Mouse (Mus musculus): ENCODE data around the gene Batf2. TPM values are rescaled to one million over a fixed set of nuclear protein-coding genes. Genes with fewer than 3 reads are reported as not detected.

Gene Batf2
- total and polyA plus RNA-seq, 3 experiments: not detected

DNA sequence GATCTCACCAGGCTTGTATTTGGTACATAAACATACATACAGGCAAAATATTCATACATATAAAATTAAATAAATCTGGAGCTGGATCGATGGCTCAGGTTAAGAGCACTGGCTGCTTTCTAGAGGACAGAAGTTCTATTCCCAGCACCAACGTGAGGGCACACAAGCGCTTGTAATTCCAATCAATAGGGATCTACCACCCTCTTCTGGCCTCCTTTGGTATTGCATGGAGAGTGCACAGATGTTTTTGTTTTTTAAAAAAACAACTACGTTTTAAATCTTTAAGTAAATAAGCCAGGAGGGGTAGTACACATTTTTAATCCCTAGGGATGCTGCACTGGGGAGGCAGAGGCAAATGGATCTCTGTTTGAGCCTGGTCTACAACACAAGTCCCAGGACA is 14.5 kb upstream of the Batf2 start:
- dilution Hi-C loops (cut with MboI; ENCODE audit: extremely low pct_ligation_motif_present, extremely low pct_unique_long_range_greater_than_20kb, low sequenced_read_pairs): no loop called here
- H3K4me3 ChIP-seq (replicated peaks in 1 of 3; ENCODE audit: low read depth in 2 of 3, low read length in 2 of 3, poor library complexity in 1 of 3): no peak overlapping the region
- DNase-seq (ENCODE audit: extremely low read depth): peak; percentile 68

DNA sequence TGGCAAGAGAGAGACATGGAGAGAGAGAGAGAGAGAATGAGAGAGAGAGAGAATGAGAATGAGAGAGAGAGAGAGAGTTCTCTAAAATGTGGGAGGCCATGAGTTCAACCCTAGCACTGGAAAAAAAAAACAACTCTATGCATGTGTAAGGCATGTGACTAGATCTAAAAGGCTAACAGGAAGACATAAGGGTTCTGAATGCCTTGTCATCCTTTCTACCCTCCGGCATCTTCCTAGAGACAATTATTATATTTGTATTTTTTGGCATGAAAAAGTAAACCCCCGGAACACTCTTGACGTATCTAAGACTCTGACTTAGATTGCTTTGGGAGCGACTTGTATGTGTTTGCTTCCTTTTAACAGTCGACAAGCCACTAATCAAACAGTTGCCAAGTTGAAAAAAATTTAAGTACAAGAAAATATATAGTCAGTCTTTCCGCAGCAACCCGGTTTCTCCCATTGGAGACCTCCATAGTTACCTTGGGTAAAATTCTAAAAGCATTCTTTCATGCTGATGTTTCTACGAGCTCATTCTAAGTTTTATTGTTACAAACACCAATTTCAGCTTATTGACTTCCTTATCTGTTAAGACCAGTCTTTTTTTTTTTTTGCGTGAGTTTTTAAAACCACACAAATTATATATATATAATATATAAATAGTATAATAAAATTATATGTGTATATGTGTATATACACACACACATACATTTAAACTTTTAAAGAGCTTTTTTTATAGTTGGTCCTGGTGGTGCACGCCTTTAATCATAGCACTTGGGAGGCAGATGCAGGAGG is 13.8 kb upstream of the Batf2 start:
- dilution Hi-C loops (cut with MboI; ENCODE audit: extremely low pct_ligation_motif_present, extremely low pct_unique_long_range_greater_than_20kb, low sequenced_read_pairs) (no loop called here), in situ Hi-C loops (cut with MboI; ENCODE audit: low pct_ligation_motif_present, low pct_unique_long_range_greater_than_20kb, low sequenced_read_pairs) (loop anchor here (10.0 kb wide), 1 partner anchor 162 kb away; the partner anchor contains the start of gene Pola2)
- Histone ChIP-seq H3K27me3 (replicated peaks) (no peaks in the 10 kb centered on the region), H3K27ac (ENCODE audit: insufficient read depth, low read depth) (no peak overlapping the region), H3K4me3 (replicated peaks in 1 of 3; ENCODE audit: low read depth in 2 of 3, low read length in 2 of 3, poor library complexity in 1 of 3) (peak overlapping the region; percentile 30 to 56 (median 55)), H3K4me1 (ENCODE audit: control insufficient read depth in 1 of 2, insufficient read depth in 2 of 2) (peaks cover 2 to 9% of the 10 kb centered on the region in 2 experiments; a peak in 3 of 4 replicates), H3K4me2 (ENCODE audit: insufficient read depth, low read depth, poor library complexity, severe bottlenecking) (peak overlapping the region; percentile 71), H3K9ac (ENCODE audit: insufficient read depth, low read depth) (peak overlapping the region; percentile 58), H3K36me3 (replicated peaks in 1 of 2; ENCODE audit: control insufficient read depth in 1 of 2, insufficient read depth in 1 of 2, low read length in 1 of 2) (peaks cover 0 to 14% of the 10 kb centered on the region in 2 experiments), H3K9me3 (replicated peaks; ENCODE audit: low read length) (no peaks in the 10 kb centered on the region), H3K79me2 (replicated peaks; ENCODE audit: control insufficient read depth, extremely low read depth, insufficient read depth, poor library complexity, severe bottlenecking) (no peaks in the 10 kb centered on the region)
- TF ChIP-seq BHLHE40 (IDR thresholded peaks at IDR 0.05; ENCODE audit: low read depth, low read length): peak; percentile 19; the same call in 1 of the 2 replicates
- TF ChIP-seq ZMIZ1 (IDR thresholded peaks at IDR 0.05; ENCODE audit: low read depth, low read length): no peak
- no peak for TF ChIP-seq ETS1 (conservative IDR thresholded peaks at IDR 0.05; ENCODE audit: low read depth, low read length)
- no peak for TF ChIP-seq UBTF (IDR thresholded peaks at IDR 0.05; ENCODE audit: low read depth, low read length)
- no peak for TF ChIP-seq POLR2AphosphoS2 (IDR thresholded peaks at IDR 0.05; ENCODE audit: low read depth, low read length)
- no peak for TF ChIP-seq JUN (IDR thresholded peaks at IDR 0.05; ENCODE audit: insufficient read depth, low read depth, low read length)
- TF ChIP-seq MAFK (IDR thresholded peaks at IDR 0.05; ENCODE audit: insufficient replicate concordance, low read length): no peak
- no peak for TF ChIP-seq GABPA (IDR thresholded peaks at IDR 0.05; ENCODE audit: insufficient replicate concordance, low read depth, low read length)
- DNase-seq (ENCODE audit: extremely low read depth): no peak

More for the DNA sequence above, 14.5 kb upstream of the Batf2 start:
- peaks cover 0 to 9% of the 10 kb centered on the region in 2 experiments; a peak in 2 of 4 replicates for H3K4me1 ChIP-seq (ENCODE audit: control insufficient read depth in 1 of 2, insufficient read depth in 2 of 2)
- peak; percentile 66 to 76 for TF ChIP-seq CTCF (conservative IDR thresholded peaks at IDR 0.05 in 1 of 2, IDR thresholded peaks at IDR 0.05 in 1 of 2; ENCODE audit: low read depth in 2 of 2, low read length in 2 of 2)
- peak; percentile 56 for TF ChIP-seq SMC3 (IDR thresholded peaks at IDR 0.05; ENCODE audit: low read depth, low read length)
- no peak for TF ChIP-seq MXI1 (IDR thresholded peaks at IDR 0.05; ENCODE audit: low read depth, low read length)
- peak; percentile 85 for TF ChIP-seq RAD21 (IDR thresholded peaks at IDR 0.05; ENCODE audit: low read depth, low read length)
- H3K4me2 ChIP-seq (ENCODE audit: insufficient read depth, low read depth, poor library complexity, severe bottlenecking): peak overlapping the region; percentile 30; the same call in 1 of the 2 replicates
- H3K27ac ChIP-seq (ENCODE audit: insufficient read depth, low read depth): no peak overlapping the region
- in situ Hi-C loops (cut with MboI; ENCODE audit: low pct_ligation_motif_present, low pct_unique_long_range_greater_than_20kb, low sequenced_read_pairs): loop anchor here (10.0 kb wide), 1 partner anchor 161 kb away; the partner anchor contains the start of gene Pola2
- no peaks in the 10 kb centered on the region for H3K9me3 ChIP-seq (replicated peaks; ENCODE audit: low read length)
- peaks cover 5 to 21% of the 10 kb centered on the region in 2 experiments for H3K36me3 ChIP-seq (replicated peaks in 1 of 2; ENCODE audit: control insufficient read depth in 1 of 2, insufficient read depth in 1 of 2, low read length in 1 of 2)
- H3K79me2 ChIP-seq (replicated peaks; ENCODE audit: control insufficient read depth, extremely low read depth, insufficient read depth, poor library complexity, severe bottlenecking): no peaks in the 10 kb centered on the region
- no peak overlapping the region for H3K9ac ChIP-seq (ENCODE audit: insufficient read depth, low read depth)
- no peaks in the 10 kb centered on the region for H3K27me3 ChIP-seq (replicated peaks)
